Mouse (Mus musculus) CD4-positive helper T cell, adult 2 months (primary cell): Measurements from ENCODE around the gene Cuta.

ENCODE experiments used
- DNase-seq: peaks from one replicate; pipeline ENCODE4 v3.0.0-alpha.2; 2012; ENCODE audit warnings: low read depth, missing footprints, low spot score

Gene Cuta

DNA sequence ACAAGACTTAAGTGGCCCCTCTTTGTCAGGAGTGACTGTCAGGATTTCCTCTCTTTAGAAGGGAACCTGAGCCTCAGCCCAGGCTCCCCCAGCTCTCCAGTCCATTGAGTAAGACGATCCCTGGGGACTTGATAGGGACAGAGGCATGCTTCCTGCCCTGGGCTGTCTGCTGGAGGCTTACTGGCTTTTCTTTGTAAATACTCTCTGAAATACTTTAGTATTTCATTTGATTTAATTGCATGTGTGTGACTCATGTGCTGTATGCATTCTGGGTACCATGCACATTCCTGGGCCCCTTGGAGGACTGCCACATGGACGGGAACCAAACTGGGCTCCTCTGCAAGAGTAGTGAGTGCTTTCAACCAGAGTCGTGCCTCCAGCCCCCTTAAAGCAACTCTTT, 51.4 kb downstream of the Cuta start:
- DNase-seq: no peak

GRCm38 (mm10) chr17:26886047-26886749, 53.2 kb downstream of the Cuta start:
- peak; percentile 85 for DNase-seq

- peak; percentile 82 for DNase-seq
These were observed 54.1 kb downstream of the Cuta start for GRCm38 (mm10) chr17:26884995-26885926.
